Mouse (Mus musculus) lung, adult 2 months (tissue): ENCODE measurements around the gene Calcoco1. TPM values are rescaled to one million over a fixed set of nuclear protein-coding genes. Genes with fewer than 3 reads are reported as not detected.

Experiments
- DNase-seq: peaks from one replicate; pipeline ENCODE4 v3.0.0; 2022
- H3K4me1 ChIP-seq: fragments of 200-500 bp; 2 replicates; pipeline ENCODE4 v1.6.1; 2011; ENCODE audit warnings: low read length; ENCODE audit not compliant: control insufficient read depth, insufficient read depth
- H3K4me3 ChIP-seq: fragments of 200-500 bp; replicated peaks from 2 replicates; pipeline ENCODE3; 2011; ENCODE audit warnings: low read depth, mild to moderate bottlenecking, control low read depth, low read length; ENCODE audit errors: extremely low read depth
- CTCF ChIP-seq: fragments of 200-500 bp; IDR thresholded peaks from 2 replicates; pipeline ENCODE4 v1.5.1; 2011; ENCODE audit warnings: mild to moderate bottlenecking, low read length, control low read depth; ENCODE audit not compliant: insufficient read depth
- POLR2A ChIP-seq: fragments of 200-500 bp; IDR thresholded peaks from 2 replicates; pipeline ENCODE4 v1.6.1; 2011; ENCODE audit warnings: low read depth, mild to moderate bottlenecking, control low read depth, low read length, borderline replicate concordance; ENCODE audit errors: extremely low read depth
- WGBS: fragments of 180-500 bp; shearing (Covaris S2); methylation state at CpG from one replicate; pipeline ENCODE4 v1.1.7; 2018; 5-methylcytosine and 5-hydroxymethylcytosine counted together
- polyA plus RNA-seq: library from polyadenylated mRNA; depleted of rRNA; stranded (reverse); fragments of >200 nt; gene quantifications from 2 replicates; pipeline ENCODE4 v1.2.3, GENCODE M21; 2012

The Calcoco1 gene
- polyA plus RNA-seq, 1 experiment: 105 TPM

- TF ChIP-seq CTCF (peak; percentile 87), POLR2A (no peak)
- Histone ChIP-seq H3K4me1 (no peaks in the 10 kb centered on the region), H3K4me3 (no peak overlapping the region)
- 3% methylated on average over 11 of the region's 11 CpGs for WGBS
- DNase-seq: peak; percentile 86
Measured at GRCm38 (mm10) chr15:102698193-102698592, 23.8 kb downstream of the Calcoco1 start.

GRCm38 (mm10) chr15:102696899-102697298 lies 25.1 kb downstream of the Calcoco1 start:
- WGBS: 35% methylated on average over 3 of the region's 3 CpGs
- Histone ChIP-seq H3K4me1 (peaks cover 7% of the 10 kb centered on the region), H3K4me3 (no peak overlapping the region)
- no peak for DNase-seq
- no peak for TF ChIP-seq CTCF
- TF ChIP-seq POLR2A: no peak

DNA sequence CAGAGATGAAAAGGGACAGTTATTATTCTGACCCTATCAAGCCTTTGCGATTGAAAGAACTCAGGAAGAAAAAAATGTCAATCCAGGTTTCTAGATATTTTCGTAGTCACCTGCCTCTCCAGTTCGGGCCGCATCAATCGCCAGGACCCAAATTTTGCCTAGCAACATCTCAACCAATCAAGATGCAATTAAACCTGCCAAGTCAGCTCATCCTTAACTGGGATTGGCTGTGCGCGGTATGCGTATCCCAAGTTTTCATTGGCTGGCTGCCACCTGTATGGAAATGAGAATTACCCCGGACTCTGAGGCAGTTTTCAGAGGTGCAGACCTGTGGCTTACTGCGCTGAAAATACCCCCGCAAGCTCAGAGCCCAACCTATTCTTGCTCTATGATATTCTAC lies 28.4 kb downstream of the Calcoco1 start:
- Histone ChIP-seq H3K4me3 (no peak overlapping the region), H3K4me1 (peaks cover 7% of the 10 kb centered on the region)
- 2% methylated on average over 11 of the region's 11 CpGs for WGBS
- TF ChIP-seq POLR2A: no peak
- TF ChIP-seq CTCF: no peak
- peak; percentile 50 for DNase-seq

DNA sequence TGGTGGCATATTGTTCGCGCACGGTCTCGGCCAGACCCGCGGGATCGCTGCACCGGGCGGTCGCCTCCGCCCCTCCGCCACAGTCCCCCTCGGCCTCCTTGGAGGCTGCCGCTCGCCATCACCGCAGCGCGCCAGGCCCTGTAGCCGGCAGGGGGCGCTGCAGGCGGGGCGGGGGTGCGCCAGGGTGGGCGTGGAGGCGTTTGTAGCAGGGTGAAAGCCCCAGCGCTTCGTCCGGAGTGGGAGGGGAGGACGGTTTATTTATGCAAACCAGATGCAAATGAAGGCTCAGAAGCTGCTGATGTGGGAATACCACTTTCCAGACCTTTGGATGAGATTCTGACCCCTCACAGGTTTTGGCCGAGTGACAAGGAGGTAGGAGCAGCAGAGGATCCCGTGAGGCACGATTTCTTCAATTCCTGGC lies 29.0 kb downstream of the Calcoco1 start:
- WGBS: under 1% methylated on average over 32 of the region's 32 CpGs

DNA sequence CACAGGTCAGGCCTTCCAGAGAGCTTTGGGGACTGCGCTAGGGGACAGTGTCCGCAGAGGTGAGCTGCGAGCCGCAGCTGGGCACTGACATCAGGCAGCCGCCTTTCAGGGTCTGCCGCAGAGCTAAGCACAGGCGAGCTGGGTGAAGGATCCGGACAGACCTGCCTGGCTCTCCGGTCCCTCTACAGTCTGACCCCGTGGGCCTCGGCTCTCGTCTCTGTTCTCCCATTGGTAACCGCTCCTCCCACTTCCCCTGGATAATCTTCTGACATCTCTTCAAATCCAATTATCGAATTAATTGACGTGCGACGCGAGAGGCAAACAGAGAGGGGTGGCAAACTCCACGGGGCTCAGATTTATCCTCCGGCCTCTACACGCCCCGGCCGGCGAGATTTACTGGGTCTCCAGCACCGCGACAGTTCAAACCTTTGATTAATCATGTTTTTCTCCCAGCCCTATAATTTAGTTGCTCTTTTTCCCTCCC lies 29.6 kb downstream of the Calcoco1 start:
- Histone ChIP-seq H3K4me3 (peak overlapping the region; percentile 25), H3K4me1 (peaks cover 7% of the 10 kb centered on the region)
- 5% methylated on average over 26 of the region's 26 CpGs for WGBS
- no peak for DNase-seq
- TF ChIP-seq POLR2A: no peak

More for the DNA sequence above, 29.0 kb downstream of the Calcoco1 start:
- TF ChIP-seq CTCF (no peak; the same call in 1 of the 2 replicates), POLR2A (no peak)
- DNase-seq: peak; percentile 51
- peak overlapping the region; percentile 6 for H3K4me3 ChIP-seq
- H3K4me1 ChIP-seq: peaks cover 7% of the 10 kb centered on the region

GRCm38 (mm10) chr15:102685791-102686190 lies 36.2 kb downstream of the Calcoco1 start:
- no peak for TF ChIP-seq POLR2A
- TF ChIP-seq CTCF: no peak
- no peaks in the 10 kb centered on the region for H3K4me1 ChIP-seq
- no peak overlapping the region for H3K4me3 ChIP-seq
- no peak for DNase-seq
- WGBS: 26% methylated on average over 4 of the region's 4 CpGs

DNA sequence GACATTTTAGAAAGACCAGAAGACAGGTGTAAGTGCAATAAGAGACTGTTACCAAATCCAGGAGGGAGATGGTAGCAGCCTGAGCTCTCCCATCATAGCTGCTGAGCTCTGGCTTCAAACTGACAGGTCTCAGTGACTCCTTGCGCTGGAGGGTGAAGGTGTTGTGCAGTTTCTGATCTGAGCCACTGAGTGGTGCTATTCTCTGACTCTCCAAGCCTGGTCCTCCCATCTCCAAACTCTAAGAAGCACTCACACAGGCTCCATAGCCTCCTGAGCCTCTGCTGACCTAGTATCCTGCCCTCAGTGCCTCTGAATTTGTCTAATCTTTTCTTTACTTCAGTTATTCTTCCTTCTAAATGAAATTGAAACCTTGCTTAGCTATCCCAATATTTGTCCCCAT lies 38.3 kb downstream of the Calcoco1 start:
- H3K4me3 ChIP-seq: no peak overlapping the region
- TF ChIP-seq POLR2A (no peak), CTCF (peak; percentile 60)
- 12% methylated on average over 1 of the region's 1 CpGs for WGBS
- no peaks in the 10 kb centered on the region for H3K4me1 ChIP-seq
- DNase-seq: no peak

GRCm38 (mm10) chr15:102676345-102676744 lies 45.6 kb downstream of the Calcoco1 start:
- no peaks in the 10 kb centered on the region for H3K4me1 ChIP-seq
- H3K4me3 ChIP-seq: no peak overlapping the region
- TF ChIP-seq POLR2A (no peak), CTCF (no peak)
- DNase-seq: no peak
- WGBS: 92% methylated on average over 2 of the region's 2 CpGs

DNA sequence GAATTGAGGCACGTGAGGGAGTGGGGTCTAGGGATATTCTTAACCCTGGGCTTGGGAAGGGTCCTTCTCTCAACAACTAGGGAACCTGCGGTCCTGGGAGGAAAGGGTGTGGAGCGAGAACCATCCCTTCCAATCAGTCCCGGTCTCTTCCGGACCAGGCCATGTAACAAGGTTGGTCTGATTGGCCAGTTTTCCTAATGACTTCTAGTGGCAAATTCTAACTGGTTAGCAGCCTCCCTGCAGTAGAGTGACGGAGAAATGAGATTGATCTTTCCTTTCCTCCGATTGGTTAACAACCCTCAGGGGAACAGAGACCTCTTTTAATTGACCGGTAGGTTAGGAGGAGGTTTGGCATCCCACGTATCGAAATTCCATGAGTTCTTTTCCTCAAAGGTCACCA lies 48.4 kb downstream of the Calcoco1 start:
- TF ChIP-seq CTCF (no peak), POLR2A (peak; percentile 70; the same call in 1 of the 2 replicates)
- H3K4me1 ChIP-seq: peaks cover 3% of the 10 kb centered on the region; the same call in 1 of the 2 replicates
- DNase-seq: peak; percentile 58
- H3K4me3 ChIP-seq: peak overlapping the region; percentile 7
- WGBS: 18% methylated on average over 10 of the region's 10 CpGs
